Mouse (Mus musculus) kidney, embryonic 15.5 days (tissue): ENCODE measurements around the gene Metrn. TPM values are rescaled to one million over a fixed set of nuclear protein-coding genes. Genes with fewer than 3 reads are reported as not detected.
A peak's percentile ranks its signal among the peaks of the same experiment; 100 is the strongest.

Experiments
- ATAC-seq: fragments of 200-750 bp; cut with Nextera tagmentation; replicated peaks from 2 replicates; pipeline ENCODE4 v1.8.0; 2017; ENCODE audit warnings: moderate TSS enrichment; ENCODE audit not compliant: low FRiP score
- H3K27ac ChIP-seq: fragments of 300-500 bp; sonication (generic); 2 replicates; pipeline ENCODE4 v1.5.1; 2015; ENCODE audit warnings: mild to moderate bottlenecking, inconsistent platforms
- H3K27me3 ChIP-seq: fragments of 300-500 bp; sonication (generic); 2 replicates; pipeline ENCODE4 v1.6.1; 2015; ENCODE audit warnings: inconsistent platforms
- H3K36me3 ChIP-seq: fragments of 300-500 bp; sonication (generic); 2 replicates; pipeline ENCODE4 v1.6.1; 2015; ENCODE audit warnings: inconsistent platforms
- H3K4me1 ChIP-seq: fragments of 300-500 bp; sonication (generic); 2 replicates; pipeline ENCODE4 v1.6.1; 2015; ENCODE audit warnings: inconsistent platforms
- H3K4me2 ChIP-seq: fragments of 300-500 bp; sonication (generic); 2 replicates; pipeline ENCODE4 v1.6.1; 2015; ENCODE audit warnings: moderate library complexity, mild to moderate bottlenecking, inconsistent platforms
- H3K4me3 ChIP-seq: fragments of 300-500 bp; sonication (generic); replicated peaks from 2 replicates; pipeline ENCODE4 v1.5.1; 2015; ENCODE audit warnings: mild to moderate bottlenecking, inconsistent platforms
- H3K9ac ChIP-seq: fragments of 300-500 bp; sonication (generic); 2 replicates; pipeline ENCODE4 v1.6.1; 2015; ENCODE audit warnings: mild to moderate bottlenecking, inconsistent platforms
- H3K9me3 ChIP-seq: fragments of 300-500 bp; sonication (generic); replicated peaks from 2 replicates; pipeline ENCODE4 v1.6.1; 2016; ENCODE audit warnings: inconsistent platforms
- WGBS: fragments of 180-500 bp; shearing (Covaris S2); methylation state at CpG from one replicate; pipeline ENCODE4 v1.1.7; 2015; ENCODE audit warnings: mixed read lengths; 5-methylcytosine and 5-hydroxymethylcytosine counted together
- polyA plus RNA-seq: library from polyadenylated mRNA; unstranded; fragments of >200 nt; fragmentation: Nextera tagmentation; extraction: Ambion mirVana; gene quantifications from 2 replicates; pipeline ENCODE4 v1.2.1, GENCODE M21; 2015

Metrn gene
- polyA plus RNA-seq, 1 experiment from 2014 or later, result 58.5 TPM

GRCm38 (mm10) chr17:25795609-25796092 lies 1.3 kb downstream of the Metrn start, which contains the start of gene AC134908.4:
TSS of gene AC134908.4 (minus strand) at chr17:25795659.
- peaks cover 60% of the 10 kb centered on the region for H3K4me1 ChIP-seq
- peak within 1 kb of the TSS; percentile 56 for H3K27ac ChIP-seq
- peak within 1 kb of the TSS; percentile 65 for H3K9ac ChIP-seq
- WGBS, result 11% methylated on average over 6 of the region's 6 CpGs
- 0 out of 2 replicates have a peak, but pooled peaks cover 5% of the 10 kb centered on the region for H3K36me3 ChIP-seq
- H3K27me3 ChIP-seq, result 0 out of 2 replicates have a peak, but pooled peaks cover 3% of the 10 kb centered on the region
- ATAC-seq, result peak; percentile 34
- H3K4me2 ChIP-seq, result peak within 1 kb of the TSS; percentile 93
- H3K9me3 ChIP-seq, result no peaks in the 10 kb centered on the region
- peak within 1 kb of the TSS; percentile 67 for H3K4me3 ChIP-seq

- peak overlapping the region; percentile 93 for H3K4me2 ChIP-seq
- no peaks in the 10 kb centered on the region for H3K9me3 ChIP-seq
- no peak for ATAC-seq
- WGBS, result 80% methylated on average over 17 of the region's 17 CpGs
- H3K27ac ChIP-seq, result peak overlapping the region; percentile 18; the same call in 1 of the 2 replicates
- peaks cover 63% of the 10 kb centered on the region for H3K4me1 ChIP-seq
- peak overlapping the region; percentile 67 for H3K4me3 ChIP-seq
- peaks cover 9% of the 10 kb centered on the region; the same call in 1 of the 2 replicates for H3K36me3 ChIP-seq
- 0 out of 2 replicates have a peak, but pooled peaks cover 3% of the 10 kb centered on the region for H3K27me3 ChIP-seq
- no peak overlapping the region; the same call in 1 of the 2 replicates for H3K9ac ChIP-seq
Observed at GRCm38 (mm10) chr17:25794998-25795397, 1.9 kb downstream of the Metrn start.

DNA sequence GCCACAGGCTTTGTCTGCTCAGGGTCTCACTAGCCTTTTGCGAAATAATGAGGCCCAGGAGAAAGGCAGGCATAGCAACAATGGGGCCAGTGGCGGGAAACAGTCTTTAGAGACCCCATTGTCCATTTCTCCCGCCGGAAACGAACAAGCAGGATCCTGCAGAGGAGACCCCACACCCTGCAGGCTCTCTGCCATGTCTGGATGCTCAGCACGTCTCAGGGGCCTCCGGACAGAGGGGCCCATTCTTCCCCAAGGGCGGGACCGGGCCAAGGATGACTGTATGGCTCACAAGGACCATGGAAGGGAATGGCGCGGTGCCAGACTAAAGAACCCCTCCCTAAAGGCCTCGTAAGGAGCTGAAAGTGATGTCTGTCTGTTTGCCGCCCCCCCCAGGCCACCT lies 2.7 kb downstream of the Metrn start:
- Histone ChIP-seq H3K4me3 (no peak overlapping the region), H3K4me2 (0 out of 2 replicates have a peak overlapping the region, but pooled peaks have one; percentile 1), H3K4me1 (peaks cover 63% of the 10 kb centered on the region), H3K27ac (0 out of 2 replicates have a peak overlapping the region, but pooled peaks have one; percentile 29), H3K27me3 (0 out of 2 replicates have a peak, but pooled peaks cover 3% of the 10 kb centered on the region), H3K36me3 (peaks cover 17% of the 10 kb centered on the region), H3K9me3 (no peaks in the 10 kb centered on the region), H3K9ac (no peak overlapping the region)
- ATAC-seq, result no peak
- WGBS, result 78% methylated on average over 13 of the region's 13 CpGs

GRCm38 (mm10) chr17:25792615-25793014 lies 4.3 kb downstream of the Metrn start, which contains the start of gene Fam173a:
TSS of gene Fam173a (minus strand) at chr17:25792901.
- Histone ChIP-seq H3K4me2 (peak within 1 kb of the TSS; percentile 79), H3K9ac (peak within 1 kb of the TSS; percentile 73), H3K4me1 (peaks cover 61% of the 10 kb centered on the region), H3K9me3 (no peaks in the 10 kb centered on the region), H3K4me3 (peak within 1 kb of the TSS; percentile 78), H3K36me3 (peaks cover 31% of the 10 kb centered on the region), H3K27ac (peak within 1 kb of the TSS; percentile 98), H3K27me3 (no peaks in the 10 kb centered on the region)
- ATAC-seq, result peak; percentile 59; the same call in 1 of the 2 replicates
- WGBS, result 0% methylated on average over 14 of the region's 14 CpGs

DNA sequence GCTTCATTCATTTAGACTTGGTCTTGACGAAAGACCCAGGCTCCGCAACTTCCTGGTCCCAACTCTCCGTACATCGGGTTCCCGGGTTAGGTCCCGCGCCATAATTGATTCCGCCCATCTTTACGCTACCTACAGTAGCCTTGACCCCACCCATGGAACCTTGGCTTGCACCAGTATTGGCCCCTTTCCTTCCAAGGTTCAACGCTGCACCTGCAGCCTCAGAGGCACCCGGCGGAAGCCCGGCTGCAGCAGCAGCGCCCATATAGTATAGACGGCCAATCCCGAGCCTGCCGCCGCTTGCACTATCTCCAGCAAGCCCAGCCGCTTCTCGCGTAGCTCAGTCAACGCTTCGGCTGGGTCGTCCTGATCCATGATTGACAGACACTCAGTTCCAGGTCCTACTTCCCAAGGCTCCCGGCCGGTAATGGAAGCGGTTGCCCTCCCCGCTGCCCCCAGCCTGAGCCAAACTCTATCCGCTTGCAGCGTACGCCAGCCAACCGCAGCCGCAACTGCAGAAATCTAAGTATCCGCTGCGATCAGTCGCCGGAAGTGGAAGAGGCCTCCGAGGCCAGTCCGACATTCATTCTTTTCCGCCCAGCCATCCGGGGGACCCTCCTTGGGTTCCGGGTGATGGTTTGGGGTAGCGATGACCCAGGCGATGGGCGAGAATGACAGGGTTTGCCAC lies 5.0 kb downstream of the Metrn start:
- under 1% methylated on average over 45 of the region's 45 CpGs for WGBS
- Histone ChIP-seq H3K4me3 (peak overlapping the region; percentile 78), H3K4me2 (peak overlapping the region; percentile 79), H3K4me1 (peaks cover 55% of the 10 kb centered on the region), H3K36me3 (peaks cover 38% of the 10 kb centered on the region), H3K9me3 (no peaks in the 10 kb centered on the region), H3K27ac (peak overlapping the region; percentile 98), H3K27me3 (no peaks in the 10 kb centered on the region), H3K9ac (peak overlapping the region; percentile 73)
- ATAC-seq, result peak; percentile 49

DNA sequence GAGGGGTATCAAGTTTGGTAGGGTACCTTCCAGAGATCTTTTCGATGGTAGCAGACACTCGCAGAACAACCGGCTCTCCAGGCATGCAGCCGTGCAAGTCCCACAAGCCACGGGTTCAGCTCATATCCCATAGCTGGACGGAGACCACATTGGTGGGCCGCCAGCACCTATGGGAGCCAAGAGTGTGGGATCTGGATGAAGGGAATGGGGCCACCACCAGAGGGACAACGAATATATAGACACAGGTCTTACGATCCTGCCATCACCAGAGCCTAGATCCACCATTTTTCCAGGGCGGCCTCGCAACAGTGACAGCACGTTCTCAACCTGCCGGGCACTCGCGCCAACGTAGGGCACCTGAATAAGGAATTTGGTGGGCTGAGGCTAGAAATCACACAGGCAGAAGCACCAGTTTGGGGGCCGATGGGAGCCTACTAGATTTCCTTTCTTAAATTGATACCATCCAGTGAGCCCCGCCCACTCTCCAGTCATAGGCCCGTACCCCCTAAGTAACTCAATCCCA lies 5.6 kb downstream of the Metrn start:
- H3K4me1 ChIP-seq, result peaks cover 54% of the 10 kb centered on the region
- peak overlapping the region; percentile 79 for H3K4me2 ChIP-seq
- no peak; the same call in 1 of the 2 replicates for ATAC-seq
- peak overlapping the region; percentile 73 for H3K9ac ChIP-seq
- no peaks in the 10 kb centered on the region for H3K9me3 ChIP-seq
- peak overlapping the region; percentile 78 for H3K4me3 ChIP-seq
- no peaks in the 10 kb centered on the region for H3K27me3 ChIP-seq
- WGBS, result 25% methylated on average over 19 of the region's 19 CpGs
- H3K27ac ChIP-seq, result peak overlapping the region; percentile 98
- H3K36me3 ChIP-seq, result peaks cover 40% of the 10 kb centered on the region

- H3K4me2 ChIP-seq, result no peak overlapping the region
- no peak overlapping the region for H3K4me3 ChIP-seq
- ATAC-seq, result no peak
- peaks cover 34% of the 10 kb centered on the region for H3K4me1 ChIP-seq
- H3K36me3 ChIP-seq, result peaks cover 57% of the 10 kb centered on the region
- no peak overlapping the region for H3K27ac ChIP-seq
- 90% methylated on average over 9 of the region's 9 CpGs for WGBS
- no peak overlapping the region for H3K9ac ChIP-seq
- H3K9me3 ChIP-seq, result no peaks in the 10 kb centered on the region
- no peaks in the 10 kb centered on the region for H3K27me3 ChIP-seq
Observed at GRCm38 (mm10) chr17:25786781-25787504, 10.0 kb downstream of the Metrn start.

DNA sequence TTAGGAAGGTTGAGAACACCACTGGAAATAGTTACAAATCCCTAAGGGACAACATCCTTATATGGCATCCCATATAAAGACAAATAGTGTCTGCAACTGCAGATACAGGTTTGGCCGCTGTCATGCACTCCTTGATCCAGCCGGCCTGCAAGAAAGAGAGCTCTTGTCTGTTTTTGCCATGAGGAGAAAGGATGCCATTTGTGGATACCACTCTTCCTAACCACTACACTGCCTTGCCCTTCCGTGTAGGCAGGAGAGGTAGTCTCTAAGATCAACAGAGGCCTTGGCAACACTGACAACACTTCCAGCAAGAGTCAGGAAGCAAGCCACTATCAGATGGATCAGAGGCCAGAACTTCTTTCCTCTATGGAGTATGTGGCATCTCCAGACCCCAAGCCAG lies 10.7 kb downstream of the Metrn start, which contains the start of gene Ccdc78:
Gene Ccdc78 (plus strand): TSS at position 301 of the 400 bp plus-strand sequence.
- Histone ChIP-seq H3K4me3 (peak within 1 kb of the TSS; percentile 72), H3K9me3 (no peaks in the 10 kb centered on the region), H3K27me3 (no peaks in the 10 kb centered on the region), H3K9ac (peak within 1 kb of the TSS; percentile 69), H3K36me3 (peaks cover 64% of the 10 kb centered on the region), H3K4me2 (peak within 1 kb of the TSS; percentile 67), H3K4me1 (peaks cover 29% of the 10 kb centered on the region), H3K27ac (peak within 1 kb of the TSS; percentile 96)
- 83% methylated on average over 3 of the region's 3 CpGs for WGBS
- no peak for ATAC-seq

- under 1% methylated on average over 23 of the region's 23 CpGs for WGBS
- Histone ChIP-seq H3K9ac (peak within 1 kb of the TSS; percentile 69), H3K36me3 (peaks cover 69% of the 10 kb centered on the region), H3K9me3 (no peaks in the 10 kb centered on the region), H3K27me3 (no peaks in the 10 kb centered on the region), H3K27ac (peak within 1 kb of the TSS; percentile 96), H3K4me1 (peaks cover 20% of the 10 kb centered on the region), H3K4me2 (peak within 1 kb of the TSS; percentile 67), H3K4me3 (peak within 1 kb of the TSS; percentile 72)
- peak; percentile 86 for ATAC-seq
Observed at GRCm38 (mm10) chr17:25785281-25785745, 11.6 kb downstream of the Metrn start, which contains the start of gene Haghl. TSS of gene Haghl (minus strand) at chr17:25785673.

DNA sequence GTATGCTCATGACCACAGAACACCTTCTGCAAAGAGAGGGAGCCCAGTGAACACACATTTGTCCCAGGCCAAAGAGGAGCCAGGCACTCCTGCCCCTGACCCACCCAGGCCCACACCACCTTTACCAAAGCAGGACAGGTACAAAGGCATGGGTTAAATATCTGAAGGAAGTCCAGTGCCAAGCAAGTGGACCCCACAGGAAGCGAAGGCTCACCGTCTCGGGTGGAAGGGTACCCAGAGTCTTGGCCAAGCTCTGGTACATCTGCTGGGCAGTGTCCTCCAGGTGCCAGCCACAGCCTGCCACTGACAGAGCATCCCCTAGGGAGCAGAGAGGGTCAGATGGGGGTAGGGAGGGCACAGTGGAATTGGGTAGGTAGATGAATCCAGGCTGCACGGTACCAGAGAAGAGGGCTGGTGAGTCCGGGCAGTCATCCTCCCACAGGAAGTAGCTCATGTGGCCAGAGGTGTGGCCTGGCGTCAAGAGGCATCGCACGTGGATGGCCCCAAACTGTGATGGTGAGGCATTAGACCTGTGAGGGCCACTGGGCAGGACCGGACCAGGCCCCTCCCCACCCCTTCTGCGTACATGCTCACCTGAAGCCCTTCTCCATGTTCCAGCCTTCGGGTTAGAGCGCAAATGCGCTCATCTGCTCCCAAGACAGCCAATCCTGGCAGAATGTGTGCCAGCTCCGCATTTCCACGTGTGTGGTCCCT lies 12.9 kb downstream of the Metrn start:
- peak overlapping the region; percentile 67 for H3K4me2 ChIP-seq
- no peak overlapping the region for H3K27ac ChIP-seq
- peaks cover 20% of the 10 kb centered on the region for H3K4me1 ChIP-seq
- peak overlapping the region; percentile 72 for H3K4me3 ChIP-seq
- peak overlapping the region; percentile 69; the same call in 1 of the 2 replicates for H3K9ac ChIP-seq
- H3K9me3 ChIP-seq, result no peaks in the 10 kb centered on the region
- WGBS, result 75% methylated on average over 15 of the region's 15 CpGs
- no peaks in the 10 kb centered on the region for H3K27me3 ChIP-seq
- H3K36me3 ChIP-seq, result peaks cover 70% of the 10 kb centered on the region
- ATAC-seq, result no peak

DNA sequence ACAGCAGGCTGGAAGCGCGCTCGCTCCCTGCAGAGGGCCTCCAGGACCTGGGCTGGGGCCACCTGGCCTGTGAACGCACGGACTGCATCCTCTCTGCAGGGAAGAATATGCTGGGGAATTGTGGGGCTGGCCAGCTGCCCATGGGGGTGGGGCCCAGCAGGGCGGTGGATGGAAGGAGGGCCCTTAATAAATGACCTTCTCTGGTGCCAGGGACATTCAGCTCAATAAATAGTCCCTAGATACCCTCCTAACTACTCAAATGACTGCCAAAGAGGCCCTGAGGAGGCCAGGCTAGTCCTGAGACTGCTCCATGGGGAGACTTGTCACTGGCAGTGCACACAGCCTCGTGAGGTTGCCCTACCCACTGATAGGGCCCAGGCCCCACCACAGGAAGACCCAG lies 13.8 kb downstream of the Metrn start:
- H3K27ac ChIP-seq, result no peak overlapping the region
- peaks cover 20% of the 10 kb centered on the region for H3K4me1 ChIP-seq
- H3K9ac ChIP-seq, result no peak overlapping the region
- ATAC-seq, result no peak
- peaks cover 68% of the 10 kb centered on the region for H3K36me3 ChIP-seq
- H3K4me2 ChIP-seq, result no peak overlapping the region
- no peaks in the 10 kb centered on the region for H3K9me3 ChIP-seq
- H3K27me3 ChIP-seq, result no peaks in the 10 kb centered on the region
- 84% methylated on average over 7 of the region's 7 CpGs for WGBS
- H3K4me3 ChIP-seq, result no peak overlapping the region
